Mouse (Mus musculus) activated CD4-positive, CD25-positive, alpha-beta regulatory T cell, adult 4 months (primary cell): ENCODE data around the gene Gtf2h4. TPM values are rescaled to one million over a fixed set of nuclear protein-coding genes. Genes with fewer than 3 reads are reported as not detected.

Experiments
- ATAC-seq: one replicate; pipeline ENCODE4 v1.8.0; 2017
- polyA plus RNA-seq, 2 experiments: library from polyadenylated mRNA; unstranded; fragments of 100-300 nt; shearing (Covaris generic); gene quantifications; one replicate each; pipeline ENCODE4 v1.2.1; 2017

The Gtf2h4 gene
- polyA plus RNA-seq = 10 to 100 TPM; 11.5 to 30.4 TPM

DNA sequence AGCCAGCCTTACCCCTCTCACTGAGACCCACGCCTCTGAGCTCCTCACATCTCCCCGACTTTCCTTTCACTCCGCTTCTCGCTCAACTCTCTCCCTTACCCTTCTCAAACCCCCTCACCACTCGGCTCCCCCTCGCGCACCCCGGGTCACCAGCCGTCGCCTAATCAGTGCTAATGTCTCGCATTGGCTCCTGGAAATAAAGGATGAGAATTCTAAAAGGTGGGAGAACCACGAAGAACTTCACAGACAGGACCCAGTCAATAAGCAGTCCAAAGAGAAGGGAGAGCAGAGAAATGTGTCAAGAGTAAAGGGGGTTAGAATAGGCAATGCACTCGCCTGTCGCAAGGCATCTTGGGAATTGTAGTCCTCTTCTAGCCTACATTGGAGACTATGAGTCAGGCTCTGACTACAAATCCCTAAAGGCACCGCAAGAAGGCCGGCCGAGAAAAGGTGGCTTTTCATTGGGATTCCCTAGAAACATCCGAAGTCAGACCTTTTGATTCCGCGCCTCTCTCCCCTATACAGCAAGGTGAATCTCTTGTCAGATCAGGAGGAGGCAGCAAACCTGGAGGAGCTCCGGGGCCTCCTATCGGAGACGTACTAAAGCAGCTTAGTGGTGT lies at the start of gene Gtf2h4:
Gtf2h4 (minus strand) TSS at position 324 of the 620 bp plus-strand sequence.
- peak; percentile 98 for ATAC-seq

DNA sequence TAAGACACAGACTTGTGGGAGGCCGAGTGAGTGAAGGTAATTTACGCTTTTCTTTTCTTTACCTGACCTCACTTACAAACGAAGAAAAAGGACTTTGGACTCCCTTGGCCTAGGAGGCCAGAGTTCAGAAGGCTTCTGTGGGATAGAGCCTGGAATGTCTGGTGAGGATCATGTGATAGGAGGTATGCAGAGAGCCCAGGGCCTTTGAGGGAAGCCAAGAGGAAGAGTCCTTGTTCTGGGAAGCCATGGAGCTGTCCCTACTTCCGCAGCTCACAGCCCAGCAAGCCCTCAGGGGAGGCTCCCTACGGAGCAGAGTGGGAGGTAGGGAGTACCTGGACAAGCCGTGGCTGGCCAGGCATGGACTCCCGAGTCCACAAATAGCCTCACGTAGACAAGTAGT lies 48.1 kb upstream of the Gtf2h4 start:
- ATAC-seq = no peak

DNA sequence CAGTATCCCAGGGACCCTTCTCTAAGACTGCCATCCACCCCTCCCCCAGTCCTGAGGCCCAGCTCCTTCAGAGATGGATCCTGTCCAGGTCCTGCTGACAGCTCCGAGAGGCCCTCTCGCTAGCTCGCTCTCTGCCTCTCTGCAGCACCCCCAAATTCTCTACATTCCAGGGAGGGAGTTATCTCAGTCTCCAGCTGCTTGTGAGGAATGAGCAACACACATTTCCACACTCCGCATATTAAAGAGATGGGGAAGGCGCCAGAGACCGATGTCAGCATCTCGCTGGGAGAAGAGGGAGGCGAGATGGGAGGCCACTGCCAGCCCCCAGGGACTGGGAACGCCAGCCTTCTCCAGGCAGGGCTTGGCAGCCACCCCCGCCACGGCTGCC lies 46.8 kb upstream of the Gtf2h4 start:
- no peak for ATAC-seq

DNA sequence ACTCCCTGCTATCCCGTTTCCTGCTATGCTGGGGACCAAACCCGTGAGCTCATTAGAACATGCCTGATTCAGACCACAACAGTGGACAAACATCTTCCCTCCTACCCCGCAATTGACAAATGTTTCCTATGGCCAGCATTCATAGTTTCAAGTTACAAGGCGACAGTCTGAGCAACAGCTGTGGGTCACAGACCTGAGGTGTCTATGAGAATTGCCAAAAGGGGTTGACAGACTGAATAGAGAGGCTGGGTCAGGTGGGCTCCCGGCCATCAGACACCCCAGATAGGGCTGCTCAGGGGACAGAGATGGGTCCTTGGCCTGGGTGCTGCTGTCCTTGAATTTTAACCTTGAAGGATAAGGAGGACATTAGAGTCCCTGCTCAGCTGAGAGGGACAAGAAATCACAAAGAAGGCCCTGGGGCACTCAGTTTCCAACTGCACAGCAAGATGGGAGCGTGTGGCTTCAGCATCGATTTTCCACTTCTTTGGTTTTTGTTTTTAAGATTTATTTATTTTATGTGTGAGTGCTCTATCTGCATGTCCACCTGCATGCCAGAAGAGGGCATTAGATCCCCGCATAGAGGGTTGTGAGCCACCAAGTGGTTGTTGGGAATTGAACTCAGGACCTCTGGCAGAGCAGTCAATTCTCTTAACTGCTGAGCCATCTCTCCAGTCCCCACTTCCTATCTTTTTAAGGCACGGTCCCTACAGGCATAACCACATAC lies 46.2 kb upstream of the Gtf2h4 start:
- no peak for ATAC-seq

DNA sequence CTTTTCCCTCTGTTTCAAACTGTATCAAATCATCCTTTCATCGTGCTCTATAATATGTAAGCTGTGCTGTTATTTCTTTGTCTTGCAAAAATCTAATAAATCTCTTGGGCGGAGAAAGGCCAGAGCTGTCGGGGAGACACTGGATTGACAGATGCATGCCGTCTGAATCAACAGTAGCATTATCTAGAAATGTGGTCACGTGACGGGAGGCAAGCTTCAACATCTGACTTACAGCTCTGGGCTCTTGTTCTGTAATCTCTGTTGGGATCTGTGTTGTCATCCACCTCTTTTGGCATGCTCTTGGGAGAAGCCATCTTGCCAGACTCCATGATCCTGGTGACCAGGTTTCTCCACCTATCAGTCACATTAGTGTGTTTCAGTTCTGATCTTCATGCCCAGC lies 43.5 kb upstream of the Gtf2h4 start:
- ATAC-seq = no peak

DNA sequence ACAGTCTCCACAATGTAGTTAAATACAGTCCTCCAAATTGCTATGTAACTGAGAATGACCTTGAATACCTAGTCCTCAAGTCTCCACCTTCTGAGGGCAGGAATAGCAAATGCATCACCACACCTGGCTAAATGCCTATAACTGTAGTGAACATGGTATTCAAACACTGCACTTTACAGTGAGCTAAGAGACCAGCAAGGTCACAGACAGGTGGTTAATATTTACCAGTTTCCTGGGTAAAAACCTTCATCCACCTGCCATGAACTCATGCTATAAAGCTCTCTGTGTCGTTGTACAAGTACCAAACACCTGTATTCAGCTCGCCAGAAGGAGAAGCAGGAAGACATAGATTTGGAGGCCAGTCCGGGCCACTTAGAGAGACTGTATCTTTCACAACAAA lies 42.6 kb upstream of the Gtf2h4 start:
- ATAC-seq = no peak

DNA sequence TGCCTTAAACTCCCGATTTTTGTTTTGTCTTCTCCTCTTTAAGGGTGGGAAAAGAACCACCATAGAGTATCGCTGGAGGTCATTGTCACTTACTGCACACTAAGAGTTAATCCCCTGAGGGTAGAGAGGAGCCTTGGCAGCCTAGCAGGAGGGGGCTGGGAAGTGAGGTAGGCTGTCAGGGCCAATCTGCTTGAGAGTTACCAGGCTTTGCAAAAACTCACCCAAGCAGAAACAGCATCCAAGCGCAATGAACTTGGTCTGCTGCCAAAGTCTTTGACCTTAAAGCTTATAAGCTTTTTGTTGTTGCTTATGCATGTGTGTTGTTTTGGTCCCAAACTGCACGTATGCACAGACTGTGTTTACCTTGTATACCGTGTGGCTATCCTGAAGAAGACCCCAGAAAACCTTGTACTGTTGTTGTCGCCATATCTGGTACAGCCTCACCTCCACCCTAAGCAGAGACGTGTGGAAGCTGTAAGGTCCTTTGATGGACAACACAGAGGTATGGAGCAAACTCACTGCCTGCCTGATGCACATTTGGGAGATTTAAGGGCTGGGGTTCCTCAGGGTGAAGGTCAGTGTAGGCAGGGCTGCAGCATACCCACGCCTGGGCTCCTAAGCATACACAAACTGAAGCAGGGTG lies 37.3 kb upstream of the Gtf2h4 start:
- no peak for ATAC-seq

DNA sequence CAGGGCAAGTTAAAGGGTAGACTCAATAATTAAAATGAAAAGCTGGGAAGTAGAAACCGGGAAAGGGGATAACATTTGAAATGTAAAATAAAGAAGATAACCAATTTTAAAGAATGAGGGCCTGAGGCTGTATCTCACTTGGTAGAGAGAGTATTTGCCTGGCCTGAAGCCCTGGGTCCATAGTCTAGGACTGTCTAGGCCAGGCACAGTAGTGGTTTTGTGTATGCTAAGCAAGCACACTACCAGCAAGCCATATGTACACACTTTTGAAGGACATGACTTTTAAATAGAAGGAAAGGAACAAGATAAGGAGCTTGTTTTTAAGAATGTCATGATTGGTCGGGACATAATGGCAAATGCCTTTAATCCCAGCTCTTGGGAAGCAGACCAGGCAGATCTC lies 35.1 kb upstream of the Gtf2h4 start:
- no peak for ATAC-seq

DNA sequence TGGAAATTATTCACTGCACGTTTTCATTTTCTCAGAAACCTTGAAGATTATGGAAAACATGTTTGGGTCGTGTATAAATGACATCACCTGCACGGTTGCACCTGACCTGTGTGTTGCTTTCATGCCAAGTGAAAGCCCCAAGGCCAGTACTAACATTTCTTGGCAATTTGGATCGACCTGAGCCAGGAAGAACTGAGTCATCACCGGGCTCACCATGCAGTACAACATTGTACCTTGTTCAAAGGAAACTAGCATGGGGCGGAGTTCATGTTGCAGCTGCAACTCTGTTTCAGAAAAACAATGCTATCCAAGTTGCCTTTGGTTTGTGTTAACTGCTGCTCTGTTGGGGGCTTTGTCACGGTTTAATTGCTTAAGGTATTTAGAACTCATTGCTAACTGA lies 34.4 kb upstream of the Gtf2h4 start:
- peak; percentile 34 for ATAC-seq

DNA sequence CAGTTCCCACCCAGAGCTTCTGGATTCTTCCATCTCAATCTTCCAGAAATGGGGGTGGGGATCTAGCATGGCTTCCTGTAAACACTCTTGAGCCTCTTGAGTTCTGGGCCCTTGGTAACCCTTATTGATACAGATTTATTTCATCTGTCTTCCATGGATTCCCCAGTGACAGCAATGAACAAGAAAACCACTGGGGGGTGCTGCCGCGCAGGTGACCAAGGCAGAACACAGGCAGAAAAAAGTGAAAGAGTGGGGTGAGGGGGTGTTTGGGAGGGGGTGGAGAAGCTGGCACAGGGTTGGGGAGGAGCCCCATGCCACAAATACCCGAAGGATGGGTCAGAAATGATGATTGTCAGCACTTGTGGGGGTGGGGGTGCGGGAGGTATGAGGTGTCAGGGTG lies 32.3 kb upstream of the Gtf2h4 start:
- ATAC-seq = peak; percentile 41

DNA sequence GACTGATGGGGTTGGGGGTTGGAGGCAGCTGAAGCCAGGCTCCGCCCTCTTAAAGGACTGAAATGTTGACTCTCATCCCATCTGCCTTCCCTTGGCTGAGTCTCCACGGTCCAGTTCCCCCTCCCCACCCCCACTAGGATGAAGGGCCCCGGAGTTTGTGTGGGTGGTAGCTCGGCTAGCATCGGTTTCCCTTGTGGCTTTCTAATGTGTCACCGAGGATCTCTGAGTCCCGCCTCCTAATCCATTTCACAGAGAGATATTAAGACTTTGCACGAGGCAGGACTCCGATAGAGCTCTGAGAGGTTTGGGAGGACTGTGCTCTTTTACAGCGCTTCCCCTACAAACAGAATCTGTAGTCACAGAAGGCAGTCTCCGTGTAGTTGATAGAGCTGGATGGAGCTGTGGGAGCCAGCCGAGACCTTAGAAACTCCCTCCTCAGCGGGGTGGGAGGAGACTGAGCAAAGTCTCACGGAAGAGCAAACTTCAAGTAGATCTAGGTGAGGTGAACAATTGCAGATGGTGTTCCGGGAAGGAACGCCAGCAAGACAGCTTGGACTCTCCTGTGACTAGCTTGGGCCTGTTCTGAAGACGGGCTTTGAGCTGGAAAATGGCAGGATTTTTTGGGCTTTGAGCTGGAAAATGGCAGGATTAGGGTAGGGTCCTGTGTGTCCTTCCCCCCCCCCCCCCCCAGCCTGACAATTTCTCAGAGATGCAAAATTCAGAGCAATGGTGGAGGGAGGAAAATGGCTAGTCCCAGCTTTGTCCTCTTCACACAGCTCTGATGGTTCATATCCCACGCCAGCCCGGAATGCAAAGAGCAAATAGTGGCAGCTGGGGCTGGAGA lies 31.3 kb upstream of the Gtf2h4 start, which contains the start of gene Ddr1:
Ddr1 (minus strand) TSS at position 1 of the 844 bp plus-strand sequence.
- ATAC-seq = peak; percentile 70

DNA sequence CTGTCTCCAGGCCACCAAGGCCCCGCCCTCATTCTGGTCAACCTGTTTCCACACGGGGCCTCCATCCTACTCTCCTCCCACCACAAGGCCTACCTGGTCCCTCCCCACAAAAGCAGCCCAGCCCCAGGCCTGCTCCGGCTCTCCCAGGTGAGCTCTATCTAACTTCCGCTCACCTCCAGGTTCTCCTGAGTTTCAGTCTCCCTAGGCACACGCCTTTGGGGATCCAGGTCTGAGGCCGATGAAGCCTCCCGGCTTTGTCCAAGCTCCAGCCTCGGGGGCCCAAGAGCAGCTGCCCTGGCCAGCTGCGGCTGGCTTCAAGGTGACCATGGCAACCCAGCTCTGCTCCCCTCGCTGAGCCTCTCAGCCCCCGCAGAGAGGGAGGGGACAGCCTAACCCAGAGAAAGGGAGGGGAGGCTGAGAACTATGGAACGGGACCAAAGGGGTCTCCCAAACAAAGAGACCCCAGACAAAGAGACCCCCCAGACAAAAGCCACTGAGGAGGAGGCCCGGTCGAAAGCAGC lies 30.3 kb upstream of the Gtf2h4 start:
- ATAC-seq = no peak

DNA sequence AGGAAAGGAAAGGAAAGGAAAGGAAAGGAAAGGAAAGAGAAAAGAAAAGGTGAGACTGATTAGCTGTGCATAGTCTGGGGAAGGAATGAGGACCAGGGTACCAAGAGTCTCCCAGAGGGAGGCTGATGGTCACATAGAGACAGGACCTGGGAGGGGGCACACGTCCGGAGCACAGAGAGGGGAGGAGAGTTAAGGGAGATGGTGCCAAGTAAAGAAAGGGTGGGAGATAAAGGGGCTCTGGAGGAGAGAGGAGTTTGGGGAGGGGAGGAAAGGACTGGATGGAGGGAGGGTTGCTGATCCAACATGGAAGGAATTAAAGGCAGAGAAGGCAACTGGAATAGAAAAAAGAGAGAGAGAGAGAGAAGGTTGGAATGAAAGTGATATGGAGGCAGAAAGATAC lies 29.5 kb upstream of the Gtf2h4 start:
- no peak for ATAC-seq

DNA sequence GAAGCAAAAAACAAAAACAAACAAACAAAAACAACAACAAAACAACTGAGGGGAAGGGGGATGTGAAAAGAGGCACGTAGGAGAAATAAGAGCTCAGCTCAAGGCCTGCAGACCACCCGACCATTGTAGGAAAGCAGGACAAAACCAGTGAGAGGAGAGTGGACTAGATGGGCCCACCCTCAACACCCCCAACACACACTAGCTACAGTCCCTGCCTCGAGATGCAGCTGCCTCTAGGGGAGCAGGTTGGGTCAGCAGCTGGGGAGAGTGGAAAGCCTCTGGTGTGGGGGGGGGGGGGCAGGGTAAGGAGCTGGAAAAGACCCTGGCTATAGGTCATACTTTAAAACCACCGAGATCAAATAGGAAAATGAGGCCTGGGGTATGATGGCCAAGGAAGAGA lies 29.1 kb upstream of the Gtf2h4 start:
- no peak for ATAC-seq

DNA sequence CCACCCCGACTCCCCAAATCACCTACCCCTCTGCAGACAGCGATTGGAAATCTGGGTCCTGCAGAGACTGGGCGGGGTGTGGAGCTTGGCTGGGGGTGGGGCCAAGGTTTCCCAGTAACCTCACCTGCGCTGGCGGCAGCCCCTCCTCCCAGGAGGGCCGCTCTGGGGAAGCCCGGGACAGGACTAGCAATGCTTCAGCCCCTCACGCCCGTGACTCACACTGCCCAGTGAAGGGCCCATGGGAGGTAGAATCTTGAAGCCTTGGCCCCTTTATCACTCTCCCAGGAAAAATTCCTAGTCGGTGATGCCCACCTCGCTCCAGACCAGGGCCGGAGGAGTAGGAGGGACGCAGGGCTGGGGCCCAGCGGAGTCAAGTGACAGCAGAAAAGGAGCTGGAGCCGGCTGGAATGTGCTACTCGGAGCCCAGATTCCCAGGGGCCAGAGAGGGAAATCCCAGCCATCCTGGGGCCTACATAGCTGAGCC lies 28.5 kb upstream of the Gtf2h4 start:
- no peak for ATAC-seq

DNA sequence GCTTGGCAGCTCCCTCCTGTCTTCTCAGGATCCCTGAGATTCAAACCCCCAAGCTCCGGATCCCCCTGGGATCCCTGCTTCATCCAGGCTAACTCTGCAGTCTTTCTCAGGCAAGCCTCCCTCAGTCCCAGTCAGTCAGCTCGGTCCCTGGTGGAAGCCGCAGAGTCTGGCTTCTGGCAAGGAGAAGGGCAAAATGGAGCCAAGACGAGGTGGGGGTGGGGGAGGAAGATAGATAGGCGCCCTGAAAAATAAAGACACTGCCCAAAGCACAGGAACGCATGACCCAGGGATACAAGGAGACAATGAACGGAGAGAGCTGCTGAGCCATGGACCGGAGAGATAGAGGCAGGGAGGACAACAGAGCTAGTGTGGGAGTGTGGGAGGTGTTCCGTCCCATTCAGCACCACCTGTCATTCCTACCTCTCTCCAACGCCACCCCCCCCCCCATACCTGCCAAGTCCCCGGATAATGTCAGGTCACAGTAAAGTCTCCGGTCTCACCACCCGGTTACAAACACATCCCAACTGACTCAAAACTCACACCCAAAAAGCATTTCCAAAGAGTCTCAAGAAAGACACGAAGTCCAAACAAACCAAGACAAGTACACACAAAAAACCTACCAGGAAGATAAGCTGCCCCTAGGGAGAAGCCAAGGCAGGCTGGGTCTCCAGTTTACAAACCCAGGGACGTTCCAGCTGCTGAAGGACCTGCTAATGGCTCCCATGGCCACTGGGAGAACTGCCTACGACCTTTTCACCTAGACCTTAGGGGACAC lies 27.9 kb upstream of the Gtf2h4 start:
- no peak for ATAC-seq

DNA sequence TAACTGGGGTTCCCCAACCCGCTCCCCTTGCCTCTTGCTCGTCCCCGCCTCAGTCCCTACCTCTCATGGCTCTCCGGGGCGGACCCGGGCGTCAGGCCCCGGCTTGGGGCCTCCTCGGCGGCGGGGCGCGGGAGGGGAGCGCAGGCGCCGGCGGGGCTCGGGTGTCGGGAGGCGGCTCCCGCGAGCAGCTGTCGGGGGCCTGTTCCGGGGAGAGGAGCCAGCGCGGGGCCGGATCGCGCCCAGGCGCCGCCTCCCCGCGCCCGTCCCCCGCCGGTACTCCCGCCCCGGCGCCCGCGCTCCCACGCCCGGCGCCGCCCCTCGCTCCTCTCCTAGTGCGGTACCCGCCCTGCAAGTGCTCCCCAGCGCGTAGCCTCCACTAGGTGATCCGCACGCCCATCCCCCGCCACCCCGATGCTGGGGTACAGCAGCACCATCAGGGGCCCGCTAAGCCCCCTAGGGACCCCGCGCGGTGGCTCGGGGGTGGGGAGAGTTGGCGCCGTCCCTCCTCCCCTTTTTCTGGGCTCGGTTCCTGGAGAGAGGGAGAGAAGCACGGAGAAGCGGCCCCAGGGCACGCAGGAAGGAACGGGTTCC lies 26.9 kb upstream of the Gtf2h4 start:
- ATAC-seq = peak; percentile 59

DNA sequence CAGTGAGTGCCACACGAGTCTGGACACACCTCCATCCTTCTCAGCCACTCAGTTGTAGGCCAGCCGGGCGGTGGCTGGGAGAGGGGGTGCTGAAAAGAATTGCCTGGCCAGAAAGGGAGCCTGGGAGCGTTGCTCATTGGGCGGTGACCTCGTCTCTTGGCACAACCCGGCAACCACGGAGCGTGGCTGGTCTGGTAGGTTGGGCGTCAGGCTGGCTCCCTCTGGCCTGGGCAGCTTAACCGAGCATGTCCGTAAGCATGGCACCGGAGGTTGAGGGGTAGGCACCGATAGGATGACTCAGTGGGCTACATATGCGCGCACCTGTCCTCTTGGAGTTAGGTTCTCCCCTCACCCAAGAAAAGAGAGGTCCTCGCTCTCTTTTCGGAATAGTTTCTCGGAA lies 26.4 kb upstream of the Gtf2h4 start:
- no peak for ATAC-seq

DNA sequence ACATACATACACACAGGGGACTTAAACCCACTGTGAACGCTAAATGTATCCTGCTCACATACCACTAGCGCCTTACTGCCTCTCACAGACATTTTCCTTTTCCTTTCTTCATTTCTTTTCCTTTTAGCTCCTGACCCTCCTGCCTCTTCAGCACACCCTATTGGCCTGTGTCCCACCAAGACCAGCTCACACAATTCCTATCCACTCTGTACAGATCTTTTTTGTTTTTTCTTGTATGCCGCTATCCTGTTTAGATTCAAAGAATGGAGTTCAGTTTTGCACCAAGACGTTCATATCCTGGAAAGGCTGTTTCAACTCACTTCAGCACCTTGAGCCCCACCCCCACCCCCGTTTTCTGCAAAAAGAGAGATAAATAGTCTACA lies 25.0 kb upstream of the Gtf2h4 start:
- ATAC-seq = no peak

DNA sequence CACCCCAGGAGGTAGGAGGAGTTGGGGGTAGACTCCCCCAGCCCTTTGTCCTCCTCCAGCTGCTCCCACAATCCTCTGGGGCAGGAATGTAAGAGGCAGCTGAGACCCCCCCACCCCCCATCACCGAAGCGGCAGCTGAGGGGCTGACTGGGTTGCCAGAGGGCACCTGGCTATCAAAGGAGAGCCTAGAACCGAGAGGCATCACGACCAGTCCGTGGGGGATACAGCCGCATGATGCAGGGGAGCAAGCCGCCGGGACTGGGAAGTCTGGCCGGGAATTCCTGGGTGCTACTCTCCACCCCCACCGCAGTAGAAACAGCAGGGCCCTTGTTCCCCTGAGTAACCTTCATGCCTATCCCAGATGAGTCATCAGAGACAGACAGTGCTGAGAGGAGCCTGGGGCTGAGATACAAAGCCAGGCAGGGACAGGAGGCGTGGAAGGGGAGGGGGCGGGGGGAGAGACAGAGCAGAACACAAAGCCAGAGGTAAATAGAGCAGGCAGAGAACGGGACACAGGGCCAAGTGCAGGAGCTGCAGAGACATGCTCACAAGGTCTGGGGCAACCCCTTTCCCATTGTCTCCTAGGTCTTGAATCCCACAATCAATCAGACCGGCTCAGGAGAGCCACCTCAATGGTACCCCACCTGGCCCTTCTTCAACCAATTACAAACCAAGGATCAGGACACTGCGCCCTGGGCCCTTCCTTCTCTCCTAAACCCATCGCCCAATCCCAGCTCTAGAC lies 24.4 kb upstream of the Gtf2h4 start:
- no peak for ATAC-seq

DNA sequence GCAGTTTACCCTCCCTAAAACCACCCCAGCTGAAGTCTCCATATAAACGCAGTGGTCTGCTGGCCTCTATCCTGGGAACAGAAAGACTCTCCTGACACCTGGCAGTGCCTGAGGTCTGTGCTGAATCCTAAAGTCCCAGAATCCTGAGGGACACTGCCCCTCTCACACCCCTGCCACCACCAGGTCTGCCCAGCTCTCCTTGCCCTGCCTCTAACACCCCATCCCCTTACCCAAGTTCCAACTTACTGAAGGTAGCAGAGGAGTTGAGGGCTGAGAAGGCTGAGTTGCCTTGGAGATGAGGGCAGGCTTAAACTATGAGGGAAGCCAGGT lies 23.9 kb upstream of the Gtf2h4 start:
- ATAC-seq = no peak
